In genomic region chr13:23729192-23729525, GRCm38 (mm10) we compare ENCODE assay signal across 13 mouse cellular contexts. TPM values are rescaled to one million over a fixed set of nuclear protein-coding genes. Genes with fewer than 3 reads are reported as not detected.
DNase-seq lines count a peak whose midpoint lies in the region; ATAC-seq and TF ChIP-seq lines count a peak whose summit lies in the region.
"Had no signal": no experiment of that assay in that cellular context is flagged by ENCODE, and none has a peak within 500 bp of the region (broad histone marks: within the 10 kb centered on the region; RNA-seq: fewer than 3 reads in every experiment).

No protein-coding gene starts in this region.

- peak; percentile 20 for DNase-seq in gastrocnemius, adult 18-20 months (ENCODE audit: low spot score)
- no peak for DNase-seq in gastrocnemius, postnatal 4 days (ENCODE audit: low spot score in 2 of 2)
- DNase-seq in spleen, adult 2 months (ENCODE audit: low read depth in 1 of 2, low spot score in 2 of 2) = no peak
- no peak for DNase-seq in spleen, adult 18-20 months
- no peak for DNase-seq in left cerebral cortex, postnatal 36 days (ENCODE audit: low spot score in 2 of 2)
- DNase-seq in layer of hippocampus, postnatal 36 days = no peak
- DNase-seq: adrenal gland, postnatal 14 days; heart, postnatal 10 days; kidney, postnatal 14 days had no signal

- H3K4me3 ChIP-seq in spleen, adult 2 months (ENCODE audit: extremely low read depth, insufficient read depth, insufficient read length) = no peak overlapping the region
- H3K4me3 ChIP-seq: intestine, embryonic 15.5 days; limb, embryonic 15.5 days had no signal

- WGBS in spleen, adult 2 months = 32% methylated on average over 9 of the region's 9 CpGs

- no peaks in the 10 kb centered on the region for H3K27me3 ChIP-seq in spleen, adult 2 months (ENCODE audit: control insufficient read depth, insufficient read depth, low read length)
- H3K27me3 ChIP-seq: intestine, embryonic 15.5 days; limb, embryonic 15.5 days had no signal

- ATAC-seq in megakaryocyte progenitor cell, adult 5-6 weeks (replicated peaks; ENCODE audit: poor library complexity) = peak; percentile 40
- no peak for ATAC-seq in cerebellum, adult (ENCODE audit: insufficient number of reproducible peaks, low FRiP score, low TSS enrichment)
- ATAC-seq: intestine, embryonic 15.5 days had no signal

- intact Hi-C loops in left cerebral cortex, postnatal 36 days (cut with DNase I) = no loop called here

- no peaks in the 10 kb centered on the region for H3K36me3 ChIP-seq in spleen, adult 2 months (ENCODE audit: control insufficient read depth, insufficient read depth, low read length)
- H3K36me3 ChIP-seq: intestine, embryonic 15.5 days; limb, embryonic 15.5 days had no signal

- no peaks in the 10 kb centered on the region; the same call in 1 of the 2 replicates for H3K4me1 ChIP-seq in spleen, adult 2 months (ENCODE audit: control insufficient read depth, insufficient read depth, insufficient read length)
- H3K4me1 ChIP-seq: intestine, embryonic 15.5 days; limb, embryonic 15.5 days had no signal

- H3K27ac ChIP-seq in spleen, adult 2 months (ENCODE audit: insufficient read depth, low read length) = peak overlapping the region; percentile 24; the same call in 1 of the 2 replicates
- H3K27ac ChIP-seq: intestine, embryonic 15.5 days; limb, embryonic 15.5 days had no signal

- TF ChIP-seq CTCF in spleen, adult 2 months (IDR thresholded peaks at IDR 0.05; ENCODE audit: extremely low read depth, insufficient read depth, insufficient read length, insufficient replicate concordance) = no peak

- TF ChIP-seq POLR2A in spleen, adult 2 months (IDR thresholded peaks at IDR 0.05; ENCODE audit: low read depth, low read length) = no peak

RNA-seq across cellular contexts. Expression of gene Hist1h1c, which starts 9.4 kb away (rescaled TPM):
- total RNA-seq in gastrocnemius, adult 18-20 months (2021) = 100 to 1,000 TPM; 157 to 219 TPM
- 100 to 1,000 TPM; 462 to 585 TPM for total RNA-seq in gastrocnemius, postnatal 4 days (2021)
- polyA plus RNA-seq in spleen, adult 2 months (2012; rRNA removed) = 20.9 and 25.5 TPM in 2 replicates
- total RNA-seq in megakaryocyte progenitor cell, adult 5-6 weeks (2015) = 103 and 110 TPM in 2 replicates
- total RNA-seq in megakaryocyte progenitor cell, adult 5-6 weeks (2017) = 686 and 791 TPM in 2 replicates
- 10 to 100 TPM; 68.2 to 74.7 TPM for total RNA-seq in left cerebral cortex, postnatal 36 days (2021)
- total RNA-seq in layer of hippocampus, postnatal 36 days (2021) = 10 to 100 TPM; 52.8 to 55.3 TPM

RNA-seq across cellular contexts. Expression of gene Hist1h3c, which starts 16.2 kb away (rescaled TPM):
- not detected for total RNA-seq in gastrocnemius, adult 18-20 months (2021)
- 100 to 1,000 TPM; 162 to 207 TPM for total RNA-seq in gastrocnemius, postnatal 4 days (2021)
- polyA plus RNA-seq in spleen, adult 2 months (2012; rRNA removed) = 35.9 and 50.3 TPM in 2 replicates
- 88.8 and 93.1 TPM in 2 replicates for total RNA-seq in megakaryocyte progenitor cell, adult 5-6 weeks (2015)
- total RNA-seq in megakaryocyte progenitor cell, adult 5-6 weeks (2017) = 555 and 756 TPM in 2 replicates
- 1 to 10 TPM; 1.9 to 2.6 TPM for total RNA-seq in left cerebral cortex, postnatal 36 days (2021)
- 1 to 10 TPM; 2.5 to 5.2 TPM for total RNA-seq in layer of hippocampus, postnatal 36 days (2021)

RNA-seq across cellular contexts. Expression of gene Hist1h2bb, which starts 17.4 kb away (rescaled TPM):
- 1 to 10 TPM; 1.3 to 1.4 TPM for total RNA-seq in gastrocnemius, adult 18-20 months (2021)
- 100 to 1,000 TPM; 215 to 270 TPM for total RNA-seq in gastrocnemius, postnatal 4 days (2021)
- 23.7 and 32.9 TPM in 2 replicates for polyA plus RNA-seq in spleen, adult 2 months (2012; rRNA removed)
- 232 TPM in 2 replicates for total RNA-seq in megakaryocyte progenitor cell, adult 5-6 weeks (2015)
- total RNA-seq in megakaryocyte progenitor cell, adult 5-6 weeks (2017) = 3,020 and 3,268 TPM in 2 replicates
- total RNA-seq in left cerebral cortex, postnatal 36 days (2021) = 10 to 100 TPM; 17.9 to 19.8 TPM
- total RNA-seq in layer of hippocampus, postnatal 36 days (2021) = 10 to 100 TPM; 23.0 to 24.2 TPM

RNA-seq across cellular contexts. Expression of gene Hfe, which starts 18.5 kb away (rescaled TPM):
- 10 to 100 TPM; 25.6 to 25.7 TPM for total RNA-seq in gastrocnemius, adult 18-20 months (2021)
- total RNA-seq in gastrocnemius, postnatal 4 days (2021) = 1 to 10 TPM; 5.9 to 6.6 TPM
- polyA plus RNA-seq in spleen, adult 2 months (2012; rRNA removed) = 20.7 and 26.1 TPM in 2 replicates
- 15.9 and 16.6 TPM in 2 replicates for total RNA-seq in megakaryocyte progenitor cell, adult 5-6 weeks (2015)
- total RNA-seq in megakaryocyte progenitor cell, adult 5-6 weeks (2017) = 6.0 and 8.7 TPM in 2 replicates
- total RNA-seq in left cerebral cortex, postnatal 36 days (2021) = 1 to 10 TPM; 2.4 to 3.7 TPM
- 1 to 10 TPM; 1.7 to 3.0 TPM for total RNA-seq in layer of hippocampus, postnatal 36 days (2021)

RNA-seq across cellular contexts. Expression of gene Hist1h2ab, which starts 21.8 kb away (rescaled TPM):
- under 1 TPM in 1 of 2 experiments, not detected in 1; 0.82 TPM for total RNA-seq in gastrocnemius, adult 18-20 months (2021)
- 100 to 1,000 TPM; 390 to 456 TPM for total RNA-seq in gastrocnemius, postnatal 4 days (2021)
- 28.4 and 40.3 TPM in 2 replicates for polyA plus RNA-seq in spleen, adult 2 months (2012; rRNA removed)
- total RNA-seq in megakaryocyte progenitor cell, adult 5-6 weeks (2015) = 28.1 and 45.4 TPM in 2 replicates
- total RNA-seq in megakaryocyte progenitor cell, adult 5-6 weeks (2017) = 2,397 and 3,405 TPM in 2 replicates
- total RNA-seq in left cerebral cortex, postnatal 36 days (2021) = 10 to 100 TPM; 28.3 to 44.5 TPM
- total RNA-seq in layer of hippocampus, postnatal 36 days (2021) = 10 to 100 TPM; 29.8 to 37.0 TPM

Comparison
In these comparisons a context has a peak if more than half of its experiments do, and no peak if none do; other contexts are left out.
1. RNA of gene Hist1h3c, which starts 16.2 kb away (total RNA-seq): 88.8 to 756 TPM in megakaryocyte progenitor cell, adult 5-6 weeks and 162 to 207 TPM in gastrocnemius, postnatal 4 days; 2.5 to 5.2 TPM in layer of hippocampus, postnatal 36 days, 1.9 to 2.6 TPM in left cerebral cortex, postnatal 36 days and not detected in gastrocnemius, adult 18-20 months; every median in the first group is over 10 times any median in the second.
2. RNA of gene Hist1h2bb, which starts 17.4 kb away (total RNA-seq): 232 to 3,268 TPM in megakaryocyte progenitor cell, adult 5-6 weeks and 215 to 270 TPM in gastrocnemius, postnatal 4 days; 23.0 to 24.2 TPM in layer of hippocampus, postnatal 36 days, 17.9 to 19.8 TPM in left cerebral cortex, postnatal 36 days and 1.3 to 1.4 TPM in gastrocnemius, adult 18-20 months; every median in the first group is over 4 times any median in the second.